ENCODE assay signal across 29 mouse cellular contexts in genomic region chr4:128977217-128977616, GRCm38 (mm10). TPM values are rescaled to one million over a fixed set of nuclear protein-coding genes. Genes with fewer than 3 reads are reported as not detected.
DNase-seq lines count a peak whose midpoint lies in the region; ATAC-seq and TF ChIP-seq lines count a peak whose summit lies in the region.
"Had no signal": no experiment of that assay in that cellular context is flagged by ENCODE, and none has a peak within 500 bp of the region (broad histone marks: within the 10 kb centered on the region; RNA-seq: fewer than 3 reads in every experiment).

No protein-coding gene starts in this region.

- TF ChIP-seq EP300 in heart, postnatal 0 days (IDR thresholded peaks at IDR 0.05; ENCODE audit: low read depth) = no peak

- H3K9ac ChIP-seq in heart, postnatal 0 days (replicated peaks; ENCODE audit: low read depth, low read length) = no peak overlapping the region
- H3K9ac ChIP-seq: embryonic facial prominence, embryonic 13.5 days; embryonic facial prominence, embryonic 15.5 days; forebrain, embryonic 13.5 days; forebrain, embryonic 15.5 days had no signal

- no peak overlapping the region for H3K4me3 ChIP-seq in heart, postnatal 0 days (ENCODE audit: low read depth, low read length)
- peak overlapping the region; percentile 77 for H3K4me3 ChIP-seq in testis, adult 2 months (ENCODE audit: control insufficient read depth, low read depth, low read length)
- no peak overlapping the region for H3K4me3 ChIP-seq in small intestine, adult 2 months (ENCODE audit: low read depth, low read length)
- H3K4me3 ChIP-seq: embryonic facial prominence, embryonic 13.5 days; embryonic facial prominence, embryonic 15.5 days; erythroblast, embryonic 14.5 days; forebrain, embryonic 13.5 days; forebrain, embryonic 15.5 days had no signal

- TF ChIP-seq POLR2A in testis, adult 2 months (IDR thresholded peaks at IDR 0.05; ENCODE audit: control insufficient read depth, low read depth, low read length) = no peak
- TF ChIP-seq POLR2A in small intestine, adult 2 months (IDR thresholded peaks at IDR 0.05; ENCODE audit: low read depth, low read length) = no peak

- no peak for TF ChIP-seq CTCF in heart, postnatal 0 days (IDR thresholded peaks at IDR 0.05; ENCODE audit: low read depth)
- no peak for TF ChIP-seq CTCF in testis, adult 2 months (IDR thresholded peaks at IDR 0.05; ENCODE audit: control insufficient read depth, insufficient read depth, insufficient replicate concordance, low read depth, low read length)
- TF ChIP-seq CTCF in small intestine, adult 2 months (IDR thresholded peaks at IDR 0.05; ENCODE audit: extremely low read depth, insufficient read length, insufficient replicate concordance, low read depth, low read length) = no peak

- 48% methylated on average over 3 of the region's 3 CpGs for WGBS in heart, postnatal 0 days
- 60% methylated on average over 3 of the region's 3 CpGs for WGBS in small intestine, adult 2 months

- intact Hi-C loops in heart, postnatal 25 days (cut with DNase I) = no loop called here
- intact Hi-C loops in gastrocnemius, postnatal 36 days (cut with DNase I) = no loop called here

- H3K27me3 ChIP-seq in heart, postnatal 0 days (ENCODE audit: control insufficient read depth, insufficient read depth, low read length) = no peaks in the 10 kb centered on the region
- no peaks in the 10 kb centered on the region for H3K27me3 ChIP-seq in testis, adult 2 months (ENCODE audit: control insufficient read depth, insufficient read depth, low read length)
- no peaks in the 10 kb centered on the region for H3K27me3 ChIP-seq in small intestine, adult 2 months (ENCODE audit: control insufficient read depth, insufficient read depth, low read length)
- H3K27me3 ChIP-seq: CH12.LX; embryonic facial prominence, embryonic 13.5 days; embryonic facial prominence, embryonic 15.5 days; forebrain, embryonic 13.5 days; forebrain, embryonic 15.5 days; Patski had no signal

- H3K4me2 ChIP-seq in heart, postnatal 0 days (ENCODE audit: low read depth, low read length) = no peak overlapping the region
- H3K4me2 ChIP-seq: embryonic facial prominence, embryonic 13.5 days; embryonic facial prominence, embryonic 15.5 days; forebrain, embryonic 13.5 days; forebrain, embryonic 15.5 days had no signal

- no peaks in the 10 kb centered on the region; the same call in 1 of the 2 replicates for H3K4me1 ChIP-seq in heart, postnatal 0 days (ENCODE audit: control insufficient read depth, insufficient read depth)
- peaks cover 10% of the 10 kb centered on the region for H3K4me1 ChIP-seq in testis, adult 2 months (ENCODE audit: control insufficient read depth, insufficient read depth, low read length)
- H3K4me1 ChIP-seq in small intestine, adult 2 months (ENCODE audit: control insufficient read depth, insufficient read depth, insufficient read length, low read length) = peaks cover 35% of the 10 kb centered on the region
- H3K4me1 ChIP-seq: embryonic facial prominence, embryonic 13.5 days; embryonic facial prominence, embryonic 15.5 days; forebrain, embryonic 13.5 days; forebrain, embryonic 15.5 days had no signal

- ATAC-seq in heart, postnatal 0 days (ENCODE audit: insufficient read depth, low read depth) = peak; percentile 30; the same call in 1 of the 2 replicates
- ATAC-seq in inflammation-experienced regulatory T-cells, adult 6 months = no peak
- ATAC-seq: activated CD4-positive, CD25-positive, alpha-beta regulatory T cell, adult 4 months; CD4-positive, CD25-positive, alpha-beta regulatory T cell, adult 4 months; forebrain, embryonic 13.5 days; forebrain, embryonic 15.5 days; Patski had no signal

- DNase-seq in heart, postnatal 0 days (ENCODE audit: low spot score) = no peak
- no peak for DNase-seq in heart, postnatal 25 days (ENCODE audit: low spot score)
- no peak for DNase-seq in testis, postnatal 14 days (ENCODE audit: low spot score)
- peak; percentile 81 for DNase-seq in gonadal fat pad, adult 2 months (ENCODE audit: low read depth)
- no peak for DNase-seq in gastrocnemius, postnatal 36 days
- DNase-seq: adrenal gland, adult 8-10 months; adrenal gland, postnatal 14 days; adrenal gland, postnatal 36 days; B cell, adult 2 months; cerebellum, adult 11 months; cerebellum, adult 18-20 months; cerebellum, adult 8-10 months; cerebellum, adult 9-11 months; cerebellum, postnatal 14 days; cerebellum, postnatal 36 days; embryo, embryonic 11 days had no signal

- H3K9me3 ChIP-seq in heart, postnatal 0 days (replicated peaks; ENCODE audit: control insufficient read depth, low read length) = no peaks in the 10 kb centered on the region
- H3K9me3 ChIP-seq: embryonic facial prominence, embryonic 13.5 days; embryonic facial prominence, embryonic 15.5 days; forebrain, embryonic 13.5 days; forebrain, embryonic 15.5 days; G1E had no signal

- no peak overlapping the region for H3K27ac ChIP-seq in heart, postnatal 0 days (ENCODE audit: low read depth)
- no peak overlapping the region for H3K27ac ChIP-seq in testis, adult 2 months (ENCODE audit: control insufficient read depth, insufficient read depth, low read depth, low read length)
- peak overlapping the region; percentile 79 for H3K27ac ChIP-seq in small intestine, adult 2 months (ENCODE audit: insufficient read depth, low read depth, low read length)
- H3K27ac ChIP-seq: embryonic facial prominence, embryonic 13.5 days; embryonic facial prominence, embryonic 15.5 days; forebrain, embryonic 13.5 days; forebrain, embryonic 15.5 days had no signal

- H3K36me3 ChIP-seq in heart, postnatal 0 days (replicated peaks; ENCODE audit: control insufficient read depth, insufficient read depth, low read length) = no peaks in the 10 kb centered on the region
- H3K36me3 ChIP-seq in testis, adult 2 months (ENCODE audit: control insufficient read depth, insufficient read depth, low read length) = no peaks in the 10 kb centered on the region
- H3K36me3 ChIP-seq in small intestine, adult 2 months (ENCODE audit: control insufficient read depth, insufficient read depth, low read length) = no peaks in the 10 kb centered on the region
- H3K36me3 ChIP-seq: embryonic facial prominence, embryonic 13.5 days; embryonic facial prominence, embryonic 15.5 days; forebrain, embryonic 15.5 days; G1E had no signal

RNA-seq across cellular contexts. Expression of gene Ak2, which starts 14.5 kb away (rescaled TPM):
- total RNA-seq in heart, postnatal 0 days (2014; rRNA removed; ENCODE audit: low replicate concordance) = 46.0 and 58.6 TPM in 2 replicates
- 148 and 153 TPM in 2 replicates for polyA plus RNA-seq in heart, postnatal 0 days (2015; fragmentation: Nextera tagmentation; extraction: Ambion mirVana)
- total RNA-seq in heart, postnatal 25 days (2021) = 10 to 100 TPM; 72.9 to 73.9 TPM
- polyA plus RNA-seq in testis, adult 2 months (2012; rRNA removed) = 98.0 and 115 TPM in 2 replicates
- 79.2 and 129 TPM in 2 replicates for polyA plus RNA-seq in gonadal fat pad, adult 2 months (2012; rRNA removed)
- polyA plus RNA-seq in small intestine, adult 2 months (2012; rRNA removed) = 42.5 and 79.2 TPM in 2 replicates
- total RNA-seq in gastrocnemius, postnatal 36 days (2021) = 10 to 100 TPM; 28.1 to 34.1 TPM
- polyA plus RNA-seq in inflammation-experienced regulatory T-cells, adult 6 months (2017; shearing (Covaris generic)) = 100 to 1,000 TPM in 1 of 3 experiments, 10 to 100 TPM in 2; 70.4 to 117 (median 80.5) TPM

RNA-seq across cellular contexts. Expression of gene Azin2, which starts 15.0 kb away (rescaled TPM):
- total RNA-seq in heart, postnatal 0 days (2014; rRNA removed; ENCODE audit: low replicate concordance) = 4.8 and 7.7 TPM in 2 replicates
- 6.0 and 7.1 TPM in 2 replicates for polyA plus RNA-seq in heart, postnatal 0 days (2015; fragmentation: Nextera tagmentation; extraction: Ambion mirVana)
- 1 to 10 TPM; 2.1 to 3.2 TPM for total RNA-seq in heart, postnatal 25 days (2021)
- 213 and 251 TPM in 2 replicates for polyA plus RNA-seq in testis, adult 2 months (2012; rRNA removed)
- 25.9 and 28.3 TPM in 2 replicates for polyA plus RNA-seq in gonadal fat pad, adult 2 months (2012; rRNA removed)
- polyA plus RNA-seq in small intestine, adult 2 months (2012; rRNA removed) = 2.3 and 3.2 TPM in 2 replicates
- total RNA-seq in gastrocnemius, postnatal 36 days (2021) = 1 to 10 TPM; 2.2 to 2.6 TPM
- under 1 TPM in 1 of 3 experiments, not detected in 2; 0.19 TPM for polyA plus RNA-seq in inflammation-experienced regulatory T-cells, adult 6 months (2017; shearing (Covaris generic))
- total RNA-seq: G1E had no signal
- polyA plus RNA-seq: erythroblast, embryonic 14.5 days; G1E had no signal
